Mouse (Mus musculus) lung, postnatal 14 days (tissue): Measurements from ENCODE around the gene Taf9.

Experiments
- DNase-seq: peaks from one replicate; pipeline ENCODE4 v3.0.0; 2021

Taf9 gene

DNA sequence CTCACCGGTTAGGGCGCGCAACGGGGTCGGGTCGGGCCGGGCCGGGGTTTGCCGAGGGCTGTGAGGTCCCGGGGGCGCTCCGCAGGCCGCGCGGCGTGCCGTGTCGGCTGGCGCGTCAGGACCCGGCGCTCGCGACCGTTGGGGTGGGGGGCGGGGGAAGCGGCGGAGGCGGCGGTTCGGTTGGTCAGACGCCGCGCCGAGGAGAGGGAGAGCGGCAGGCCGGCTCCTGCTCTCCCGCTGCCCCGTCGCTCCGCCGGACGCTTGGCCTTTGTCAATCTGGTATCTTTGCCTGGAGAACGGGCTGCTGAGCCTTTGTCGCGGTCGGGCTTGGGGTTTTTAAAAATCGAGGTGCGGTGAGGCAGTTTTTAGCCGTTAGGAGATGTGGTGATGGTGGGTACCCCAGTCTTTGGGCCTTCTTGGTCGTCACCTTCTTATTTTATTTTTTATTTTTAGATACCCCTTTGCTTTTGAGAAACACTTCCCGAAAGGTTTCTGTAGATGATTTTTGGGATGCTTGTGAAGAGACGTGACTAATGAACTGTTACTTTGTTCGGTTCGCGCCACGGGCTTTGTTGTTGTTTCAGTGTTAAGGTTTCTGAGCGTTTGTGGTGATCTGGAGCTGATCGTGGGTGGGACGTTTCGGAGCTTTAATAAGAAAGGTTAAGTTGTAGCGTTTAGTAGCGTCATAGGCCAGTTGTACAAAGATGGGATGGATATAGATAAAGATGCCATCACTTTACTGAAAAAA, at the start of gene Taf9:
Gene Taf9 (plus strand): TSS at position 141 of the 748 bp plus-strand sequence.
- DNase-seq = no peak

DNA sequence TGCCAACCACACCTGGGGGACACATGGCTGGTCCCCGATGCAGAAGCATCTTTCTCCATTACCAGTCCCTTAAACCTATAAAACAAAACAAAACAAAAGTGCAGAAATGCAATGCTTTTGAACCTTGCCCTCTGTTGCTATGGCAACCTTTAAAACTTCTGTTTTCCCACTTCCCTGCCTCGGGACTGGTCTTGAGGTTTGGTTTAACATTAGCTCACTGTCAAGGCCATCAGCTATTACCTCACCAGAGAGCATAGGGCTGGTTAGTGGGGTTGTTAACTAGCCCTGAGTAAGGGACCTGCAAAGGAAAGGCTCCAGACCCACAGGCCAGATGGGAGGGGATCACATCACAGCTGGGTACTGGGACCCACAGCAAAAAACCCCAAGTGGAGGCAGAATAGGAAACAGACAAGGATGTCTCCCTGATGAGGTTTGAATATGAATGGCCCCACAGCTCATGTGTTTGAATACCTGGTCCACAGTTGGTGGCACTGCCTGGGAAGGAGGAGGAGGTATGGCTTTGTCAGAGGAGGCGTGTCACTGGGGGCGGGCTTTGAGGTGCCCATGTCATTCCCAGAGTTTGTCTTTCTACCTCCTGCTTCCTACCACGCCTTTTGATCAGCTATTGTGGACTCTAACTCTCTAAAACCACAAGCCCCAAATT, 49.0 kb upstream of the Taf9 start:
- DNase-seq = no peak

DNA sequence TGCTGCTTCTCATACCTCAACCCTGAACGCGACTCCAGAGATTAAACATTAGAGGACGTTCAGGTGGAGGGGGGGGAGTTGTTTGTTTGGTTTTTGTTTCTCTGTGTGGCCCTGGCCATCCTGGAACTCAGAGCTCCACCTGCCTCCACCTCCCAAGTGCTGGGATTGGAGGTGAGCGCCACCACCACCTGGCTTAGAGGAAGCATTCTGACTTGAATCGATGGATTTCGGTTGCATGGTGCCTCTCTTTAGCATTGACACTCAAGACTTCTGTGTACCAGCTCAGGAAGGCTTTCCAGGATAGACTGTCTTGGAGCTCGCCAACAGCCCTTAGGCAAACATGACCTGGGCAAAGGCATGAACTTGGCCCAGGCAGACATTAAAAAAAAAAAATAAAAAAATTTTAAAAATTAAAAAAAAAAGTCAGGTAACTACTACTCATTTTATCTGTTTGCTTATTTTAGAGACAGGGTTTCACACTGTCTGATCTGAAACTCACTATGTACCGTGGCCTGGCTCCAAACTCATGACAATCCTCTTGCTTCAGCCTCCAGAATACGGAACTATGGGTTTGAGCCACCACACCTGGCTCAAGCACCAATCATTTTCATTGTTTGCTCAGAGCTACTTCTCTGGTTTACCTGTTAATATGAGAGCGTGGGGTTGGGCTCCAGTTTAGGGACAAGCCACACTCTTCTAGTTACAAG, 48.2 kb upstream of the Taf9 start:
- no peak for DNase-seq

DNA sequence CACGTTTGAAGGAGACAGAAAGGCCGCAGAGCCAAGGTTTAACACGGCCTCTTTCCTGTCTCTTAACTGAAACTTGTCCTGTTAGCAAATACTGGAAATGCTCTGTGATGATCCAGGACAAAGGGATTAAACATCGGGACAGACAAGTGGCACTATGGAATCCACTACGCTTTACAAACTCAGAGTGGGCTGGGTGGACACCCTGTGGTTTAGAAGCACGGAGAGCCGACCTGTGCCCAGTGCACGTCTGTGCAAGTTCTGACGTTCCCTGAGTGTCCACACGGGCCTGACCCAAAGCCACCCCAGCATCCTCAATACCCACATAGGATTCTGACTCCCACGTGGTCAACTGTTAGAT, 47.7 kb upstream of the Taf9 start:
- DNase-seq = no peak

DNA sequence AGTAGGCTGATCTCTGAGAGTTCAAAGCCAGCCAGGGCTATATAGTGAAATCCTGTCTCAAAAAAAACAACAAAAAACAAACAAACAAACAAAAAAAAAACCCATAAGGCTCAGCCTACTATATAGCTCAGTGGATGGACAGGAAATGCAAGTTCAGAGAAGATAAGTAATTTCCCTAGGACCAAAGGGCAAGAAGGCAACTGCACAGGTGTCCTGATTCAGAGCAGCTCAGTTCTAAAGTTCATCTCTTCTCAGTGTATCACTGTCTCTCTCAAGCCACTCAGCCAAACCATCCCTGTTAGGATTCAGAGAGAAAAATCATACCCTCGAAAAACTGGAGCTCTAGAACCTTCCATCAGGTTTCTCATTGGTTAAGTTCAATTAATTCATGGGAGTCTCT, 45.5 kb upstream of the Taf9 start:
- no peak for DNase-seq

DNA sequence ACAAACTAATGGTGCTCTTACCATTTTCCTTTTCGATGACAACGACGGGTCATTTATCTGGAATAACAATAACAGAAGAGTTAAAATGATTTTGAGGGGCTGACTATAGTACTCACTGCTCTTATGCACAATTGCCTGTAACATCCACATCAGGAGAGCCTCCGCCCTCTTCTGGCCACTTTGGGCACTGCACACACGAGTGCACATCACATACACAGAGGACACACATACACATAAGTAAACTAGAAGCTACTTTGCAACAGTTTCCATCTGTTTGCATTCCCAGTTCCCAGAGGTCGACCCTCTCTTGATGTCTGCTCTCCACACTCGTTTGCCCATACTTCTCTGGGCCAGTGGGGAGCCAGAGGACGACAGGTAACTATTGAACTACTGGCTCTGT, 43.6 kb upstream of the Taf9 start:
- no peak for DNase-seq

DNA sequence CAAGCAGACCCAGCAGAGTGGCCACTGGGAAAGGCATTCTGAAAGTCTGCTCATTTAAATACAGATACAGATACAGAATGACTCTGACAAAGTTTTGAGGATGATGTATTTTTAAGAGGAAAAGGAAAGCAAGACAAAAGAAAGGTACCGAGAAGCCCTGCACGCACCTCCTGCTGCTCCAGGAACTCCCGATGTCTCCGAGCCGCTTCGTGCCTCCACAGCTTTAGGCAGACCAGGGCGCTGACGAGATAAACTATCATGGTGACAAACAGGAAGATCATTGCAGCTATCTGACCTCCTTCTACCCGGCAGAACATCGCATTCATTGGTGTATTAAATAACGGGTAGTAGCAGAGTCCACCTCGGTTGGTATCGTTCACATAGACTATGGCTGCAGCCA, 40.1 kb upstream of the Taf9 start:
- DNase-seq = no peak

DNA sequence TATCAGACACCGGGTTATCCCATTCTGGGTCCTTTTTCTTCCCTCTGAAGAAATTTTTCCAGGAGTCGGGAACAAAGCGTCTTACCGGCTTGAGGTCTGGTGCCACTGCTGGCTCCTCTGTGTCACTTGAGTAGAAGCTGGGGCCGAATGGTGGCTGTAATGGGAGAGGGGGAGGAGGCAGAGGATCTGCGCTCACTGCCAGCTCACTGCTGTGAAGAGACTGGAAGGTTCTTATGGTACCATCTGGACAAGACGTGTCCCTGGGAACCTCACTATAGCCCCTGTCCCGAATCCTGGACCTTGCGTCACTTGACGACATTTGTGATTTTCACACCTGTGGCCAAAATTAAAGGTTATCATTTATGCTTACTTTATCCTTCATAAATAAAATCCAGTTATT, 39.1 kb upstream of the Taf9 start:
- DNase-seq = no peak

DNA sequence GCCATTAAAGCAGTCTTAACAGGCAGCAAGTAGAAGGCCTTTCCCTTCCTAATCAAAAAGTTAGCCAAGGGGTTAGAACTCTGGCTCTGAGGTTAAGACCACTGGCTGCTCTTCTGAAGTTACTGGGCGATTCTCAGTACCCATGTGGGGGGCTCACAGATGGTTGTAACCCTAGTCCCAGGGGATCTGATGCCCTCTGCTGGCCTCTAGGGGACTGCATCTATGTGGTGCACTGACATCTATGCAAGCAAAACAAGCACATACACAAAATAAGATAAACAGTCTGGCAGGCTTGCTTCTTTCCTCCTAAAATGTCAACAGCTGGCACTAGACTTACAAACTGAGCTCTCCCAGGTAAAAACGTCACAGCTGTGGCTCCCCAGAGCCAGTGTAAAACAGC, 38.5 kb upstream of the Taf9 start:
- DNase-seq = no peak

DNA sequence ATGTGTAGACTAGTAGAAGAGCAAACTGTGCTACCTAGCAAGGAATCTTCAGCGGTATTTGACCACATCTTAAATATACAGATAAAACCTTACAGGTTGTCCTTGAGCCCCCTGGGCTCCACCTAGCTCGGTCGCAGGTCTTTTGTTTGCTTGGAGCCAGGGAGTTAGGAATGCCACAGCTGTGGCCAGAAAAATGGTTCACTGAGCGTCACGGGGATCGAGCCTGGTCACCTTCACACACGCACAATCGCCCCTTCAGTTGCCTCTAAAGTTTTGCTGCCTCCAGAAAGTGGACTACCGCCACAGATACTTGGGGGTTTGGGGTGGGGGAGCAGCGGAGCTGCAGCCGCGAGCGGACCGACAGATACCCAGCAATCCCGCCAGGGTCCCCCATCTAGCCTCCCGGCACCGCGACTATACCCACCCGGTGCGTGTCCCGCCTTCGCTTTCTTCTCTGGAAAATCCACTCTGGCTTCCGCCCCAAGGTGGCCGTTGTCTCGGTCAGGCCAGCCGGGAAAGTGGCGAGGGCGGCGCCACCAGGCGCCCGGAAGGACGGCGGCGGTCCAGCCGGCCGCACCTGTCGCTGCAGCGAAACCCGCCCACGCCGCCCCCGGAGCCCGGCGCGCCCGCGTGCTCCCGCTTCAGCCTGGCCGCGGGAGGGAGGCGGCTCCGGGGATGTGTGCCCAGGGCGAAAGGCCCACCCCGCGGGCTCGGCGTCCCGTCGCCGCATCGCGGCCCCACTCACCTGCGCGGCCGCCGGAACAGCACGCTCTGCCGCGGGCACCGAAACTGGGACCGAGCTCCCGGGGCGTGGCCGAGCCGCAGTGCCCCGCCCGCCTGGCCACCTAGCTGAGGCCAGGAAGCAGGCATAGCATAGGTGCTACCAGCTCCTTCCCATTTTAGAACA, 34.9 kb upstream of the Taf9 start, which contains the start of gene Marveld2:
Gene Marveld2 (minus strand): TSS at position 791 of the 907 bp plus-strand sequence.
- peak; percentile 63 for DNase-seq

DNA sequence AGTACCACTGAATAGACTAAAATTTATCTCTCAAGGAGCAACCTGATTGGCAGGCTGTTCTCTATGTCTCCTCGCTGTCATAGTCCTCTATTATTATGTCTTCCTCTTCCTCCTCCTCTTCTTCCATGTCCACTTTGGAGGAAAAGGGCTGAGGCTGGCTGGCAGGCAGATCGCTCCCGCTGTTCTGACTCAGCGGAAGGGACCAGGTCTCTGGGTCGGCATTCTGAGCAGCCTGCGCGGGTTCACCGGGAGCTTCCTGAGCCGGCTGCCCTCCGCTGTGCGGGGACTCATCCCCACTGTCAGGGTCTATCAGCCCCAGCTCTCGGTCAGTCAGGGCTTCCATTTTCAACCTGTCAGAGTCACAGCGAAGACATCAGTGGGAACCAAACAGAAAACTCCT, 33.8 kb upstream of the Taf9 start:
- DNase-seq = no peak

DNA sequence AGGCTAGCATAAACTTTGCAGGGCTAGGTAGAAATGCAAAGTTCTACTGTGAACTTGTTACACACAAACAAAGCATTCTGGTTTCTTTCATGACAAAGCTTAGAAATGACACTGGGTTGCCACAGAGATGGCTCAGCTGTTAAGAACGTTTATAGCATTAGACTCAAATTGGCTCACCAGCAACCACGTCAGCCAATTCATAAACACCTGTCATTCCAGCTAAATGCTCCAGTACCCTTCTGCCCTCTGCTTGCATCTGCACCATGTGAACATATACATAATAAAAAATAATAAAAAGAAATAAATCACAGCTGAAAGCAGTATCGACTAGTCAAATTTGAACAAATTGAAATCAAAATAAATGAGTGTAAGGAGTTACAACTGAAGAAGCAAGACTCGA, 29.1 kb upstream of the Taf9 start:
- no peak for DNase-seq

DNA sequence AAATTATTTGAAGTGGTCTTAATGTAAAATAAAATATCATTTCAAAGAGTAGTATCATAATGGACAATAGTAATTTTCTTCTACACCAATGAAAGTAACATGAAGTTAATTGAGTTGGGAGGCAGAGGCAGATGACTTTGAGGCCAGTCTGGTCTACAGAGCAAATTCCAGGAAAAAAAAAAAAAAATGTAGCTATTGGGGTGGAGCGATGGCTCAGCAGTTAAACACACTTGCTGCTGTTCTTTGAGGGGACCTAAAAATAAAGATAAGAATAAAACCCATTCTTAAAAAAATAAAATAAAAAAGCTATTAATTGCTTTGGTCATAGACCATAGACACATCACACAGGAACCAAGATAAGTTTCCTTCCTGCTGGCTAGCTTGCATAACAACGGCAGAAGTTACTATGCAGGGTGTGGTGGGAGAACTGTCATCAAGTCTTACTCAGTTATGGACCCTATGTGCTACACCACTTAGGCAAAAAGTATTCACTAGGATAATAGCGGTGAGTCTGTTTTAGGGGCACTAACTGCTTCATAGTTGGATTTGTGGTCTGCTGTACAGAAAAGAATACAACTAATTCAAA, 17.2 kb upstream of the Taf9 start:
- DNase-seq = no peak

DNA sequence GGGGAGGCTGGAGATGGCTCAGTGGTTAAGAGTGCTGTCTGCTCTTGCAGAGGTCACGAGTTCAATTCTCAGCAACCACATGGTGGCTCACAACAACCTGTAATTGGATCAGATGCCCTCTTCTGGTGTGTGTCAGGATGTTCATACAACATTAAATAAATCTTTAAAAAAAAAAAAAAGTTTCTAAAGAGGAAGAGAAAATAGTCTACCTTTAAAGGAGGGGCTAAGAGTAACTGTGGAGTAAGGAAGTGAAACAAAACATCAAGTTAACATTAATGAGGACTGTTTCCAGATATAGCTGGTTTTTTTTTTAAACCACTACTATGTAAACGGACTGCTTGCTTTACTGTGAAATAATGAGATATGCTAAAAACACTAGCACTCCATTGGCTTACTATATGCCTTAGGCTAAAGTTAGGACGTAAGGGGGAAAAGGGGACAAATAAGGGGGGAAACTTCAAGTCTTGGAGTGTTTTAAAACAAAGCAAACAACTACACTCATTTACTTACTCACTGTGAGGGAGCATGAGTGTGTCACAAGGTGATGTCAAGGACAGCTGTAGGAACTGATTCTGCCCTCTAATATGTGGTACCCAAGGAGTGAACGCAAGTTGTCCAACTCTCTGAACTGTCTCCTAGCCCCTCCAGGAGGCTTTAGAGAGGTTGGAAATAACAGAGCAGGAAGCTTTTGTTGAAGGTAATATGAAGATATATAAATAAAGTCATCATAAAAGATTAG, 8.7 kb upstream of the Taf9 start:
- DNase-seq = no peak

DNA sequence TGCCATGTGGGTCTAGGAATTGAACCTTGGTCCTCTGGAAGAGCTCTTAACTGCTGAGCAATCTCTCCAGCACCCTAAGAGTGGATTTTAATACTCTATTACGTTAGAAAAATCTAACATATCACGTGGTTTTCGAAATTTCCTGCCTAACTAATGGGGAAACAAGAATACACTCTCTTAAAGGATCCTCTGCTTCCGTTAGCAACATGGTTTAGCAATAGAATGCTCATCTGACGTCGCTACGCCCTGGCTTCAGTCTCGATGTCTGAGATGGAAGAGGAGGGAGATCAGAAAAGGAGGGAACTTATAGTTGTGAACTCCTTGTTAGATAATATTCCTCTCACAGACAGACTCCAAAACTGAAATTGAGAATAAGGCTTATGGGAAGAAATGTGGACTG, 3.2 kb upstream of the Taf9 start:
- DNase-seq = no peak

DNA sequence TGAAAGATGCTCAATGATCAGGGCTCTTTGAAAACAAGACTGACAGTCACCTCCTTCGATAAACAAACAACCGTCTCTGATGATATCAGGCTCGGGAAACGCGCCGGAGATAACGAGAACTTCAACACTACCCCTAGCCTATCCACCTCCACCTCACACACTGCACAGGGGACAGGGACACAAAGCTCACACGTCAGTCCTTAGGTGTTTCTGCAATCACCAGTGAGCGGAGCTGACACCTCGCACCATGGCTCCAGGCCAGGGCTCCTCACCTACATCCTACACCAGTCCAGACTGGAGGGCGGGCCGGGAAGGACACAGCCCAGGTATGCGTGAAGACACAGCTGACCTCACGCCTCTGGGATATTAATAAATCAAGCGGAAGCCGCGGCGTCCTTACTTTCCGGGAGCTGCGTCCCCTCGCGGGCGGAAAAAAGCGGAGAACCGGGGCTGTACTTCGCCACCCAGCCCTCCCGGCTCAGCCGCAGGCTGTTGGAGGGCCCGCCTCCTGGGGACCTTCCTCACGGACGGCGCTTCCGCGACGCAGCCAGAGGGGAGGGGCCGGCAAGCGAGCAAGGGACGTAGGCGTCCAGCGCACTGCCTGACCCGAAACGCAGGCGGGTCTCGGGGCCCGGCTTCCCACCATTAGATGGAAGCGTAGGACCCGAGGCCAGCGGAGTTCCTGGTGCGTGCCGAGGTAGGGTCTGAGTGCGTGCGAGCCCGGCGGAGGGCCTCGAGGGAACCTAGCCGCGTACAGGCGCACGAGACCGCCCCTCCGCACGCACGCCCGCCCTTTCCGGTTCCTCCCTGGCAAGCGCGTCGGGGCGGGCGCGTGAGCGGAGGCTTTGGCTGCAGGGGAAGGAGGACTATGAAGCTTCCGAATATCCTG, 585 bp upstream of the Taf9 start, which contains the start of the genes Ak6 and Rad17:
Gene Ak6 (plus strand): TSS at position 430 of the 889 bp plus-strand sequence.
Gene Rad17 (minus strand): TSS at position 502 of the 889 bp plus-strand sequence.
- peak; percentile 94 for DNase-seq

DNA sequence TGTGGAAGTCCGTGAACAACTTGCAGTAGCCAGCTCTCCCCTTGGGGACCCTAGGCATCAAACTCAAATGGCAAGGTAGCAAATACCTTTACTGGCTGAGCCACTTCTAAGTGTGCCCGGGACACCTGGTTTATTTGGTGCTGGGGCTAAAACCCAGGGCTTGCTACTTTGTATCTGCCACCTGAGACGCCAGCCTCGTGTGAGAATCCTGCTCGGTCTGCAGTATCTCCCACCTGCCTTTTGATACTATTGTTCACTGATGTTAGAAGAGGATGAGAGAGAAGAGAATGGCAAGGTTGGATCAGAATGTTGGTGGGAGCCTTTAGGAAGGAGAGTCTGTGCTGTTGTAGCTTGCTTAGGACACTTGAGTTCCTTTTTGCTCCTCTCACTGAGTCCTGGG, 6.7 kb downstream of the Taf9 start:
- DNase-seq = no peak

DNA sequence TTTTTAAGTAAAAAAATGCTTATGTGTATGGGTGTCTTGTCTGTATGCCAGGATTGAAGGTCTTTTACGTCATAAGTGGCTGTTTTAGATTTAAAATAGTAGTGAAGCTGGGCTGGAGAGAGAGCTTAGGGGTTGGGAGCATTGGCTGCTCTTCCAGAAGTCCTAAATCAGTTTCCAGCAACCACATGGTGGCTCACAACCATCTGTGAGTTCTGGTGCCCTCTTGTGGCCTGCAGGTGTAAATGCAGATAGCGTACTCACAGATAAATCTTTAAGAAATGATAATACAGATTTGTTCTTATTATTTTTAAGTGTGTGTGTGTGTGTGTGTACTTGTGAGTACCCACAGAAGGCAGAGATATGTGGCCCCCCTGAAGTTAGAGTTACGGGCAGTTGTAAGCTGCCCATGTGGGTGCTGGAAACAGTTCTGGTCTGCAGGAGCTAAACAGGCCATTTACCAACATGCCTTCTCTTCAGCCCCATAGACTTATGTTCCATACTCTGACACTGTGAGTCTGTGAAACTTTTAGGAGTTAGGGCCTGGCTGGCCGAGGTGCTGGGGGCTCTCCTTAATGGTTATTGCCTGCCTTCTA, 8.6 kb downstream of the Taf9 start:
- DNase-seq = peak; percentile 71

DNA sequence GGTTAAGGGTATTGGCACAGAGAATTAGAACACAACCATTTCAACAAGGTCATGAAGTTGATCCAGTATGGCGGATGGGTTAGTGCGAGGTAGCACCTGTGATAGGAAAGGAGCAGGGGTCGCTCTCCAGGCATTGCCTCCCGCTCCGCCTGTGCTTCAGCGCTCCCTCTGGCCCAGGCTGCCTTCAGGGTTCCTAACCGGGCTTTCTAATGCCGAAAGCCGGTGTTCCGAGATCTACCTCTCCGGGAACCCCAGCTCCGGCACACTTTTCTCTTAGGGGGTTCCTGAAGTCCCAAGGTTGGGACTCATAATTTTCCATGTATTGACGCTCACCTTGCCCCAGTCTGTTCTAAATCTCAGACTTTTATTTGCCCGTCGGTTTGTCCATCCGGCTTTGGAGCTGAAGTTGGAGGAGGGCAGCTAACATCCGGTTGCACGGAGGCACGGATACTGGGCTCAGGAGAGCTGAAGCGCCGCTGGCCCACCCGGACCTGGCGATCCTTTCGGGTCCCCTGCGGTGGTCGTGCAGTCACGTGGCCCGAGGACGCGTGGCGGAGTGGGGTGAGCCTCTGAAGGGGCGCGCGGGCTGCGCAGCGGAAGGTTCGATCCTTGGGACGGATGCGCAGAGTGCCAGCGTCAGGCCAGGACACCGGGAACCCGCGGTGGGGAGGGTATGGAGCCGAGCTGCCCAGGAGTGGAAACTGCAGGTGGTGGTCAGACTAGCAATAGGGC, 18.1 kb downstream of the Taf9 start, which contains the start of gene Ccdc125:
Gene Ccdc125 (plus strand): TSS at position 427 of the 732 bp plus-strand sequence.
- peak; percentile 37 for DNase-seq
